Mouse (Mus musculus): ENCODE measurements at regions not wholly inside any gene's neighbourhood (a gene's known extent, or its start where the extent isn't known, plus 50 kb on each side); places are given as distances from the start of the nearest gene placed in this dataset.

DNA sequence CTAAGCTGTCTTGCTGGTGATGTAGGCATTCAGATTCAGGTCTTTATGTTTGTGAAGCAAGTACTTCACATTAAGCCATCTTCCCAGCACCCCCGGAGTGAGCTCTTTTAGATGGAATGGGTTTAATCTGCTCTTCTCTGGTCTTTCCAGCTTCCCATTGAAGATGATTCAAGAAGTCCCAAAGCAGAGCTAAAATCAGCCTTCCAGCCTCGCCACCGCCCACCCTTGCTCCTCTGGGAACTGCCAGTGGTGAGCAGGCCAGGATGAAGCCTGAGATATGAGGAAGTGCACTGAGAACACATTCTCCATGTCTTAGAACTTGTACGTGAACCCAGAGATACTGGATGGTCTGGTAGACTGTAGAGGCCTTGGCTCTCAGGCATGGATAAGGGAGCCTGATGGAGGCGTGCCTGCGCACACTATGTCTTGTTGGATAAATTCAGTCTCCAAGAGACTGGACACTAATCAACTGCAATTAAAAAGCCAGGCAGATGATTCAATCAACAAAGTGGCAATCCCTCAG, 51.3 kb upstream of the Mrtfb start:
- no peak for DNase-seq

DNA sequence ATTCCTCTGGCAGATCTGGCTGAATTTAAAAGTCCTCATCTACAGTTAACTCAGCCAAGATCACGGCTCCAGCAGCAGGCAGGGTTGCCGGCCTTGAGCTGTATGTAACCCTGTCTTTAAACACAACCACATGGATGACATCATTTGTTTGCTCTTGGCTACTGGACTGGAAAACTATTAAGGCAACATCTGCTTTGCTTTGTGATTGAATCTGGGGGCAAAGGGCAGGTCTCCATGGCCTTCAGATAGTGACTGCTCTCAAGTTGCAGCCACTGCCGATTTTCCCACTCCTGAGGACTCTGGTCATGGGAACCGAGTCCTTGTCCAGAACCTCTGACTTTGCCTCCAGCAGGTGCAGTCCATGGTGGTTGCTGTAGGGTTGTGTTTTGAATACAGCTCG, 50.4 kb upstream of the Mrtfb start:
- DNase-seq = peak; percentile 42

Data from adrenal gland, postnatal 10 days (tissue).